Mouse (Mus musculus): ENCODE results near the gene Lrp2bp.

DNA sequence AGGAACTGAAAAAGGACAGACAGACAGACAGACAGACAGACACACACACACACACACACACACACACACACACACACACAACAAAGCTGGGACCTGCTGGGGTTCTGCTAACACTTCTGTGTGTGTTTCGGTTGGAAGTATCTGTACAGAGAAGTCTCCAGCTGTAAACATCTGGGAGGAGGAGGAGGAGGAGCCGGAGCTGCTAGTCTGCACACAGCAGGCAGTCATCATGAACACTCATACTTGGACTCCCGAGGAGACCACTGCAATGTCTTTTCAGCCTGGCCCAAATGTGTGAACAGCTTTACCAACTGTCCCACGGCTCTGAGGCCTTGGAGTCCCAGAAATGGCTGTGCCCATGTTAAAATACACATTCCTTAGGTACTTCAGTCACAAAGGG, 25.3 kb downstream of the Lrp2bp start:
- no peak for TF ChIP-seq CTCF (conservative IDR thresholded peaks at IDR 0.05; ENCODE audit: insufficient read depth, insufficient read length, low read depth, low read length)
- TF ChIP-seq POLR2A (IDR thresholded peaks at IDR 0.05; ENCODE audit: low read depth, low read length), result no peak
